Mouse (Mus musculus) G1E (cell line): ENCODE measurements around the gene Pth1r.

Source experiments
- CTCF ChIP-seq: IDR thresholded peaks from 2 replicates; pipeline ENCODE4 v1.5.1; 2012; ENCODE audit warnings: low read depth, low read length, inconsistent platforms, mixed read lengths
- GATA1 ChIP-seq: IDR thresholded peaks from 2 replicates; pipeline ENCODE4 v1.6.1; 2012; ENCODE audit warnings: borderline replicate concordance, low read length, inconsistent platforms, mixed read lengths
- POLR2AphosphoS5 ChIP-seq: IDR thresholded peaks from 2 replicates; pipeline ENCODE4 v1.6.1; 2012; ENCODE audit warnings: low read depth, low read length, inconsistent platforms; ENCODE audit not compliant: insufficient replicate concordance
- TAL1 ChIP-seq: conservative IDR thresholded peaks from 2 replicates; pipeline ENCODE4 v1.6.1; 2012; ENCODE audit warnings: low read depth, low read length, inconsistent platforms, mixed read lengths

DNA sequence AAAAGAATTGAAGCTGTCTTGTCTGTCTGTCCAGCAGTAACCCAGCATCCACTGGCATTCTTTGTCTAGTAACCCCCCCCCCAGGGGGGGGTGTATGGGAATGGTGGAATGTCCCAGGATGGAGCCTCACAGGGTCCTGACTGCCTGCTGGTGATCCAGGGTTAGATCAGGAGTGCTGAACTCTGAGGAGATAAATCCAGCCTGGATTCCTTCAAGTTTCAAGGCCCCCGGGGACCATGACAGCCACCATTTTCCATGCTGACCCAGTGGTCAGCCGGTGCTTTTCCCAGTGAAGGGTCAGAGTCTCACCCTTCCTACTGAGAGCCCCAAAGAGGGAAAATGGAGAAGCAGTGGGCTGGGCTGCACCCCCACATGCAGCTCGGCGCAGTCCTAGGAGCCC lies 15.1 kb downstream of the Pth1r start:
- TF ChIP-seq CTCF (no peak), GATA1 (no peak), TAL1 (no peak), POLR2AphosphoS5 (no peak)
